Mouse (Mus musculus) CH12.LX (cell line): ENCODE data around the gene Hexdc.

Experiments used
- BHLHE40 ChIP-seq: IDR thresholded peaks from 2 replicates; pipeline ENCODE4 v1.6.1; 2011; ENCODE audit warnings: mild to moderate bottlenecking, low read depth, low read length, improper control_type of control experiment
- CHD2 ChIP-seq: IDR thresholded peaks from 2 replicates; pipeline ENCODE4 v1.6.1; 2011; ENCODE audit warnings: low read length, improper control_type of control experiment
- CTCF ChIP-seq, 2 experiments: IDR thresholded peaks in 1 of 2; conservative IDR thresholded peaks in 1 of 2; 2 replicates each; pipeline ENCODE4 v1.5.1; 2011 to 2012; ENCODE audit warnings: low read depth in 2 of 2, low read length in 2 of 2, improper control_type of control experiment in 1 of 2, inconsistent platforms in 1 of 2, mild to moderate bottlenecking in 1 of 2, moderate library complexity in 1 of 2
- E2F4 ChIP-seq: IDR thresholded peaks from 2 replicates; pipeline ENCODE4 v1.6.1; 2011; ENCODE audit warnings: low read depth, low read length, improper control_type of control experiment; ENCODE audit not compliant: insufficient replicate concordance
- KAT2A ChIP-seq: IDR thresholded peaks from 2 replicates; pipeline ENCODE4 v1.6.1; 2012; ENCODE audit warnings: low read length, improper control_type of control experiment, inconsistent platforms; ENCODE audit not compliant: insufficient replicate concordance
- MAZ ChIP-seq: IDR thresholded peaks from 2 replicates; pipeline ENCODE4 v1.6.1; 2012; ENCODE audit warnings: low read depth, mild to moderate bottlenecking, inconsistent platforms, low read length, improper control_type of control experiment, moderate library complexity
- MEF2A ChIP-seq: IDR thresholded peaks from 2 replicates; pipeline ENCODE4 v1.6.1; 2014; ENCODE audit warnings: low read depth, mild to moderate bottlenecking, inconsistent platforms, low read length, improper control_type of control experiment, borderline replicate concordance
- POLR2A ChIP-seq: IDR thresholded peaks from 2 replicates; pipeline ENCODE4 v1.6.1; 2011; ENCODE audit warnings: low read depth, mild to moderate bottlenecking, improper control_type of control experiment, low read length
- RAD21 ChIP-seq: IDR thresholded peaks from 2 replicates; pipeline ENCODE4 v1.6.1; 2011; ENCODE audit warnings: low read depth, mild to moderate bottlenecking, low read length, improper control_type of control experiment, moderate library complexity
- RCOR1 ChIP-seq: conservative IDR thresholded peaks from 2 replicates; pipeline ENCODE4 v1.6.1; 2012; ENCODE audit warnings: low read depth, mild to moderate bottlenecking, inconsistent platforms, low read length, improper control_type of control experiment
- SMC3 ChIP-seq: IDR thresholded peaks from 2 replicates; pipeline ENCODE4 v1.6.1; 2011; ENCODE audit warnings: low read depth, low read length, improper control_type of control experiment
- TBP ChIP-seq: conservative IDR thresholded peaks from 2 replicates; pipeline ENCODE4 v1.6.1; 2011; ENCODE audit warnings: low read depth, low read length, improper control_type of control experiment
- UBTF ChIP-seq: IDR thresholded peaks from 2 replicates; pipeline ENCODE4 v1.6.1; 2012; ENCODE audit warnings: low read depth, mild to moderate bottlenecking, inconsistent platforms, low read length, improper control_type of control experiment, moderate library complexity
- ZMIZ1 ChIP-seq: IDR thresholded peaks from 2 replicates; pipeline ENCODE4 v1.6.1; 2012; ENCODE audit warnings: low read depth, mild to moderate bottlenecking, inconsistent platforms, low read length, improper control_type of control experiment

DNA sequence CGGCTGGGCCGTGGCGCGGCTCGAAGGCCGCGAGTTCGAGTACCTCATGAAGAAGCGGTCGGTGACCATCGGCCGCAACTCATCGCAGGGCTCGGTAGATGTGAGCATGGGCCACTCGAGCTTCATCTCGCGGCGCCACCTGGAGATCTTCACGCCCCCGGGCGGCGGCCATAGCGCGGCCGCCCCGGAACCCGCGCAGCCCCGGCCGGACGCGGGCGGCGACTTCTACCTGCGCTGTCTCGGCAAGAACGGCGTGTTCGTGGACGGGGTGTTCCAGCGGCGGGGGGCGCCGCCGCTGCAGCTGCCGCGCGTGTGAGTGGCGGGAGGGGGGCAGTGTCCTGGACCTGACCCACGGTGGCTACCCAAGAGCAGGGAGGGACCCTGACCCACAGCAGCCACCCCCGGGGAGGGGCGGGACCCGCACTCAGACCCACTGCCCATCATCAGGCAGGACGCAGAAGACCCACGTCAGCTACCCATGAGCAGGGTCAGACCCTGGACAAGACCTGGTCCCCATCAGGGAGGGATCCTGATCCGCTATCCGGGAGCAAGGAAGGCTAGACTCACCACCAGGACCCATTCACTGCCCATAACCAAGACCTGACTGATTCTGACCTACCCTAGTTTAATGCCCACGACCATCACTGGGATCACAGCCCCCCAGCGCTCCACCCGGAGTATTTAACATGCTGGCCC lies 56.1 kb downstream of the Hexdc start:
- TF ChIP-seq CTCF (conservative IDR thresholded peaks at IDR 0.05 in 1 of 2, IDR thresholded peaks at IDR 0.05 in 1 of 2; ENCODE audit: low read depth in 2 of 2, low read length in 2 of 2): no peak
- TF ChIP-seq ZMIZ1: no peak
- TF ChIP-seq RAD21: no peak
- TF ChIP-seq E2F4: no peak
- TF ChIP-seq UBTF: 0 out of 2 replicates have a peak, but pooled peaks have one; percentile 39
- TF ChIP-seq TBP: no peak
- no peak for TF ChIP-seq KAT2A
- no peak for TF ChIP-seq MEF2A
- no peak for TF ChIP-seq BHLHE40
- TF ChIP-seq MAZ: no peak
- no peak for TF ChIP-seq SMC3
- TF ChIP-seq CHD2: no peak
- TF ChIP-seq POLR2A: no peak
- TF ChIP-seq RCOR1: no peak
